Comparison of ENCODE assay signal across 22 mouse cellular contexts in genomic region chr1:34099439-34099838, GRCm38 (mm10).
A peak's percentile ranks its signal among the peaks of the same experiment; 100 is the strongest.
DNase-seq lines count a peak whose midpoint lies in the region; ATAC-seq and TF ChIP-seq lines count a peak whose summit lies in the region.
"Had no signal": no experiment of that assay in that cellular context is flagged by ENCODE, and none has a peak within 500 bp of the region (broad histone marks: within the 10 kb centered on the region; RNA-seq: fewer than 3 reads in every experiment).

No protein-coding gene starts in this region.

- WGBS in forebrain, embryonic 14.5 days: 20% methylated on average over 3 of the region's 3 CpGs
- 69% methylated on average over 3 of the region's 3 CpGs for WGBS in forebrain, embryonic 11.5 days
- WGBS in midbrain, postnatal 0 days: 57% methylated on average over 3 of the region's 3 CpGs
- 72% methylated on average over 3 of the region's 3 CpGs for WGBS in midbrain, embryonic 10.5 days
- 83% methylated on average over 3 of the region's 3 CpGs for WGBS in embryonic facial prominence, embryonic 10.5 days

- peaks cover 22% of the 10 kb centered on the region for H3K4me1 ChIP-seq in forebrain, embryonic 14.5 days (ENCODE audit: control insufficient read depth, insufficient read depth, low read length)
- peaks cover 7% of the 10 kb centered on the region; the same call in 1 of the 2 replicates for H3K4me1 ChIP-seq in forebrain, embryonic 11.5 days (replicated peaks; ENCODE audit: control insufficient read depth, insufficient read depth, low read length)
- H3K4me1 ChIP-seq in midbrain, postnatal 0 days (ENCODE audit: insufficient read depth, low read length): no peaks in the 10 kb centered on the region
- peaks cover 30% of the 10 kb centered on the region for H3K4me1 ChIP-seq in midbrain, embryonic 10.5 days
- peaks cover 24% of the 10 kb centered on the region for H3K4me1 ChIP-seq in embryonic facial prominence, embryonic 10.5 days

- no peaks in the 10 kb centered on the region for H3K27me3 ChIP-seq in forebrain, embryonic 14.5 days (replicated peaks; ENCODE audit: control insufficient read depth, insufficient read depth, low read length)
- no peaks in the 10 kb centered on the region for H3K27me3 ChIP-seq in forebrain, embryonic 11.5 days (ENCODE audit: control insufficient read depth, insufficient read depth, low read length)
- no peaks in the 10 kb centered on the region for H3K27me3 ChIP-seq in midbrain, postnatal 0 days (ENCODE audit: insufficient read depth, low read length)
- no peaks in the 10 kb centered on the region for H3K27me3 ChIP-seq in midbrain, embryonic 10.5 days (ENCODE audit: low read depth, poor library complexity, severe bottlenecking)
- no peaks in the 10 kb centered on the region for H3K27me3 ChIP-seq in embryonic facial prominence, embryonic 10.5 days (replicated peaks; ENCODE audit: low read depth, poor library complexity, severe bottlenecking)
- H3K27me3 ChIP-seq: CH12.LX; limb, embryonic 15.5 days; neural tube, embryonic 13.5 days had no signal

- no peak overlapping the region for H3K4me2 ChIP-seq in forebrain, embryonic 14.5 days (ENCODE audit: low read length)
- no peak overlapping the region for H3K4me2 ChIP-seq in forebrain, embryonic 11.5 days (ENCODE audit: low read depth, low read length, severe bottlenecking)
- H3K4me2 ChIP-seq in midbrain, postnatal 0 days (ENCODE audit: low read depth, low read length, poor library complexity, severe bottlenecking): no peak overlapping the region
- H3K4me2 ChIP-seq: limb, embryonic 15.5 days; neural tube, embryonic 13.5 days had no signal

- peak; percentile 83 for DNase-seq in forebrain, embryonic 14.5 days (ENCODE audit: low spot score)
- DNase-seq in forebrain, embryonic 11.5 days (ENCODE audit: low spot score): no peak
- DNase-seq in midbrain, postnatal 0 days (ENCODE audit: low spot score): peak; percentile 63
- DNase-seq in midbrain, embryonic 10.5 days (ENCODE audit: low spot score): no peak
- DNase-seq in cerebellum, postnatal 10 days: peak; percentile 70 to 80
- DNase-seq in embryonic facial prominence, embryonic 10.5 days (ENCODE audit: low spot score): no peak
- DNase-seq in embryo, embryonic 10 days (ENCODE audit: low spot score): no peak
- DNase-seq in kidney, postnatal 10 days: no peak
- DNase-seq: adrenal gland, postnatal 10 days; embryo, embryonic 11 days; gastrocnemius, postnatal 25 days; heart, postnatal 4 days; kidney, adult 2 months; kidney, postnatal 25 days; layer of hippocampus, adult 9-11 months; lung, postnatal 10 days; right cerebral cortex, postnatal 25 days; thymus, postnatal 36 days had no signal

- H3K36me3 ChIP-seq in forebrain, embryonic 14.5 days (ENCODE audit: control insufficient read depth, insufficient read depth, low read length): no peaks in the 10 kb centered on the region
- H3K36me3 ChIP-seq in forebrain, embryonic 11.5 days (ENCODE audit: control insufficient read depth, insufficient read depth, low read length): no peaks in the 10 kb centered on the region
- H3K36me3 ChIP-seq in midbrain, postnatal 0 days (ENCODE audit: insufficient read depth, low read length): no peaks in the 10 kb centered on the region
- H3K36me3 ChIP-seq in midbrain, embryonic 10.5 days: no peaks in the 10 kb centered on the region
- no peaks in the 10 kb centered on the region for H3K36me3 ChIP-seq in embryonic facial prominence, embryonic 10.5 days (replicated peaks)
- H3K36me3 ChIP-seq: heart, embryonic 10.5 days; limb, embryonic 15.5 days; neural tube, embryonic 13.5 days had no signal

- H3K27ac ChIP-seq in forebrain, embryonic 14.5 days (ENCODE audit: low read depth, low read length): no peak overlapping the region
- H3K27ac ChIP-seq in forebrain, embryonic 11.5 days (ENCODE audit: low read depth, low read length): no peak overlapping the region
- H3K27ac ChIP-seq in midbrain, postnatal 0 days (ENCODE audit: low read depth, low read length): no peak overlapping the region
- H3K27ac ChIP-seq in midbrain, embryonic 10.5 days (replicated peaks): no peak overlapping the region
- H3K27ac ChIP-seq in embryonic facial prominence, embryonic 10.5 days (replicated peaks): no peak overlapping the region
- H3K27ac ChIP-seq: heart, embryonic 10.5 days; limb, embryonic 15.5 days; neural tube, embryonic 13.5 days had no signal

- ATAC-seq in forebrain, embryonic 14.5 days: peak; percentile 72
- ATAC-seq in forebrain, embryonic 11.5 days (replicated peaks; ENCODE audit: low FRiP score): no peak
- no peak for ATAC-seq in midbrain, postnatal 0 days (ENCODE audit: low FRiP score)

- no peak overlapping the region for H3K9ac ChIP-seq in forebrain, embryonic 14.5 days (ENCODE audit: low read length)
- H3K9ac ChIP-seq in forebrain, embryonic 11.5 days (ENCODE audit: low read length): no peak overlapping the region
- no peak overlapping the region for H3K9ac ChIP-seq in midbrain, postnatal 0 days (replicated peaks; ENCODE audit: low read length, poor library complexity, severe bottlenecking)
- H3K9ac ChIP-seq: limb, embryonic 15.5 days; neural tube, embryonic 13.5 days had no signal

- no peaks in the 10 kb centered on the region for H3K9me3 ChIP-seq in forebrain, embryonic 14.5 days (replicated peaks; ENCODE audit: control insufficient read depth, low read length)
- no peaks in the 10 kb centered on the region for H3K9me3 ChIP-seq in forebrain, embryonic 11.5 days (ENCODE audit: control insufficient read depth, low read length)
- H3K9me3 ChIP-seq in midbrain, postnatal 0 days (ENCODE audit: low read length): no peaks in the 10 kb centered on the region
- H3K9me3 ChIP-seq in midbrain, embryonic 10.5 days (replicated peaks): 0 out of 2 replicates have a peak, but pooled peaks cover 4% of the 10 kb centered on the region
- H3K9me3 ChIP-seq in embryonic facial prominence, embryonic 10.5 days: no peaks in the 10 kb centered on the region; the same call in 1 of the 2 replicates
- H3K9me3 ChIP-seq: heart, embryonic 10.5 days; limb, embryonic 15.5 days; neural tube, embryonic 13.5 days had no signal

- no peak for TF ChIP-seq CTCF in midbrain, postnatal 0 days (IDR thresholded peaks at IDR 0.05)

- no peak overlapping the region for H3K4me3 ChIP-seq in forebrain, embryonic 14.5 days (ENCODE audit: low read depth, low read length)
- H3K4me3 ChIP-seq in forebrain, embryonic 11.5 days (ENCODE audit: low read depth, low read length): no peak overlapping the region
- H3K4me3 ChIP-seq in midbrain, postnatal 0 days (ENCODE audit: low read depth, low read length): no peak overlapping the region
- H3K4me3 ChIP-seq in midbrain, embryonic 10.5 days: no peak overlapping the region
- no peak overlapping the region for H3K4me3 ChIP-seq in embryonic facial prominence, embryonic 10.5 days
- H3K4me3 ChIP-seq: heart, embryonic 10.5 days; limb, embryonic 15.5 days; neural tube, embryonic 13.5 days had no signal

Comparison
In these comparisons a context has a peak if more than half of its experiments do, and no peak if none do; other contexts are left out.
1. DNase-seq: peak in forebrain, embryonic 14.5 days (single experiment), midbrain, postnatal 0 days (single experiment) and cerebellum, postnatal 10 days (2 of 2); none in forebrain, embryonic 11.5 days (single experiment), midbrain, embryonic 10.5 days (single experiment), embryonic facial prominence, embryonic 10.5 days (single experiment), embryo, embryonic 10 days (single experiment) and kidney, postnatal 10 days (single experiment).